Mouse (Mus musculus): ENCODE results near the gene Pknox1.

Pknox1 gene

GRCm38 (mm10) chr17:31655366-31655765 lies 90.8 kb downstream of the Pknox1 start:
- peak in 1 of 2 experiments; percentile 18 for DNase-seq

GRCm38 (mm10) chr17:31656682-31657081 lies 92.1 kb downstream of the Pknox1 start:
- DNase-seq = no peak
